Mouse (Mus musculus): ENCODE results near the gene Ddx54. TPM values are rescaled to one million over a fixed set of nuclear protein-coding genes. Genes with fewer than 3 reads are reported as not detected.

Ddx54 gene
- total and polyA plus RNA-seq, 3 experiments, result 63.7 to 91.8 (median 83.6) TPM

DNA sequence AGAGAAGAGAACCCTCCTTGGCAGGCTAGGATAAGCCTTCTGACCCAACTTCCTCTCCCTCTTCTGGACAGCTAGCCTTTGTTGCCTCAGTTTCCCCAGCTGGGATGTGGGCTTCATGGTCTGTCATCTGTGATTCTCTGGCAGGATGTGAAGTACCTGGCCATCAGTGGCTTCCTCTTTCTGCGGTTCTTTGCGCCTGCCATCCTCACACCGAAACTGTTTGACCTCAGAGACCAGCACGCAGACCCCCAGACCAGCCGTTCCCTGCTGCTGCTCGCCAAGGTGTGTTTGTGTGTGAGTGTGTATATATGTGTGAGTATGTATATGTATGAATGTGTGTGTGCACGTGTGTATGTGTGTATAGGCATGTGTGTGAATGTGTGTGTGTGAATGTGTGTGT lies 57.6 kb downstream of the Ddx54 start:
- Histone ChIP-seq H3K36me3 (replicated peaks in 1 of 2; ENCODE audit: control insufficient read depth in 1 of 2, insufficient read depth in 1 of 2, low read length in 1 of 2) (peaks cover 28 to 87% of the 10 kb centered on the region in 2 experiments), H3K9ac (ENCODE audit: insufficient read depth, low read depth) (no peak overlapping the region), H3K27ac (ENCODE audit: insufficient read depth, low read depth) (no peak overlapping the region), H3K27me3 (replicated peaks) (no peaks in the 10 kb centered on the region), H3K79me2 (replicated peaks; ENCODE audit: control insufficient read depth, extremely low read depth, insufficient read depth, poor library complexity, severe bottlenecking) (no peaks in the 10 kb centered on the region), H3K4me2 (ENCODE audit: insufficient read depth, low read depth, poor library complexity, severe bottlenecking) (no peak overlapping the region), H3K9me3 (replicated peaks; ENCODE audit: low read length) (no peaks in the 10 kb centered on the region), H3K4me1 (ENCODE audit: control insufficient read depth in 1 of 2, insufficient read depth in 2 of 2) (peaks cover 4 to 35% of the 10 kb centered on the region in 2 experiments; a peak in 2 of 4 replicates), H3K4me3 (replicated peaks in 1 of 3; ENCODE audit: low read depth in 2 of 3, low read length in 2 of 3, poor library complexity in 1 of 3) (no peak overlapping the region)
- in situ Hi-C loops (cut with MboI; ENCODE audit: low pct_ligation_motif_present, low pct_unique_long_range_greater_than_20kb, low sequenced_read_pairs) (no loop called here), dilution Hi-C loops (cut with MboI; ENCODE audit: extremely low pct_ligation_motif_present, extremely low pct_unique_long_range_greater_than_20kb, low sequenced_read_pairs) (no loop called here)
- no peak for TF ChIP-seq RAD21 (IDR thresholded peaks at IDR 0.05; ENCODE audit: low read depth, low read length)
- no peak for TF ChIP-seq MAZ (IDR thresholded peaks at IDR 0.05; ENCODE audit: low read depth, low read length)
- no peak for TF ChIP-seq BHLHE40 (IDR thresholded peaks at IDR 0.05; ENCODE audit: low read depth, low read length)
- TF ChIP-seq ZC3H11A (IDR thresholded peaks at IDR 0.05; ENCODE audit: low read depth, low read length), result no peak
- TF ChIP-seq IRF4 (IDR thresholded peaks at IDR 0.05; ENCODE audit: low read depth, low read length), result no peak
- TF ChIP-seq TBP (conservative IDR thresholded peaks at IDR 0.05; ENCODE audit: low read depth, low read length), result no peak
- no peak for TF ChIP-seq ZMIZ1 (IDR thresholded peaks at IDR 0.05; ENCODE audit: low read depth, low read length)
- no peak for TF ChIP-seq EP300 (IDR thresholded peaks at IDR 0.05; ENCODE audit: low read length)
- no peak for TF ChIP-seq JUND (conservative IDR thresholded peaks at IDR 0.05; ENCODE audit: low read depth, low read length)
- no peak for TF ChIP-seq CHD1 (IDR thresholded peaks at IDR 0.05; ENCODE audit: low read depth, low read length)
- no peak for TF ChIP-seq SIN3A (IDR thresholded peaks at IDR 0.05; ENCODE audit: low read length)
- no peak for TF ChIP-seq NELFE (IDR thresholded peaks at IDR 0.05; ENCODE audit: low read depth, low read length)
- TF ChIP-seq CTCF (conservative IDR thresholded peaks at IDR 0.05 in 1 of 2, IDR thresholded peaks at IDR 0.05 in 1 of 2; ENCODE audit: low read depth in 2 of 2, low read length in 2 of 2), result no peak
- TF ChIP-seq MEF2A (IDR thresholded peaks at IDR 0.05; ENCODE audit: borderline replicate concordance, low read depth, low read length), result no peak
- TF ChIP-seq USF2 (conservative IDR thresholded peaks at IDR 0.05; ENCODE audit: low read depth, low read length), result no peak
- TF ChIP-seq SMC3 (IDR thresholded peaks at IDR 0.05; ENCODE audit: low read depth, low read length), result no peak
- TF ChIP-seq TCF12 (IDR thresholded peaks at IDR 0.05; ENCODE audit: low read depth, low read length), result no peak
- TF ChIP-seq POLR2AphosphoS2 (IDR thresholded peaks at IDR 0.05; ENCODE audit: low read depth, low read length), result no peak
- no peak for TF ChIP-seq PAX5 (IDR thresholded peaks at IDR 0.05; ENCODE audit: low read length)
- no peak for DNase-seq (ENCODE audit: extremely low read depth)

GRCm38 (mm10) chr5:120671865-120672264 lies 59.3 kb downstream of the Ddx54 start:
- no peak for DNase-seq (ENCODE audit: extremely low read depth)
- peaks cover 6% of the 10 kb centered on the region for H3K9me3 ChIP-seq (replicated peaks; ENCODE audit: low read length)
- H3K4me1 ChIP-seq (ENCODE audit: control insufficient read depth in 1 of 2, insufficient read depth in 2 of 2), result peaks cover 4 to 29% of the 10 kb centered on the region in 2 experiments; a peak in 2 of 4 replicates
- H3K27ac ChIP-seq (ENCODE audit: insufficient read depth, low read depth), result no peak overlapping the region
- H3K4me2 ChIP-seq (ENCODE audit: insufficient read depth, low read depth, poor library complexity, severe bottlenecking), result no peak overlapping the region
- H3K36me3 ChIP-seq (replicated peaks in 1 of 2; ENCODE audit: control insufficient read depth in 1 of 2, insufficient read depth in 1 of 2, low read length in 1 of 2), result peaks cover 38 to 90% of the 10 kb centered on the region in 2 experiments
- TF ChIP-seq RCOR1 (conservative IDR thresholded peaks at IDR 0.05; ENCODE audit: low read depth, low read length) (no peak), EP300 (IDR thresholded peaks at IDR 0.05; ENCODE audit: low read length) (peak; percentile 62), UBTF (IDR thresholded peaks at IDR 0.05; ENCODE audit: low read depth, low read length) (no peak), ZNF384 (IDR thresholded peaks at IDR 0.05; ENCODE audit: low read depth, low read length) (no peak; the same call in 1 of the 2 replicates), KAT2A (IDR thresholded peaks at IDR 0.05; ENCODE audit: insufficient replicate concordance, low read length) (no peak), POLR2AphosphoS2 (IDR thresholded peaks at IDR 0.05; ENCODE audit: low read depth, low read length) (no peak), JUND (conservative IDR thresholded peaks at IDR 0.05; ENCODE audit: low read depth, low read length) (peak; percentile 84), ZC3H11A (IDR thresholded peaks at IDR 0.05; ENCODE audit: low read depth, low read length) (no peak), E2F4 (IDR thresholded peaks at IDR 0.05; ENCODE audit: insufficient replicate concordance, low read depth, low read length) (no peak), IRF4 (IDR thresholded peaks at IDR 0.05; ENCODE audit: low read depth, low read length) (peak; percentile 80), JUN (IDR thresholded peaks at IDR 0.05; ENCODE audit: insufficient read depth, low read depth, low read length) (peak; percentile 65), MAZ (IDR thresholded peaks at IDR 0.05; ENCODE audit: low read depth, low read length) (no peak), SIN3A (IDR thresholded peaks at IDR 0.05; ENCODE audit: low read length) (no peak), GABPA (IDR thresholded peaks at IDR 0.05; ENCODE audit: insufficient replicate concordance, low read depth, low read length) (no peak)
- in situ Hi-C loops (cut with MboI; ENCODE audit: low pct_ligation_motif_present, low pct_unique_long_range_greater_than_20kb, low sequenced_read_pairs) (no loop called here), dilution Hi-C loops (cut with MboI; ENCODE audit: extremely low pct_ligation_motif_present, extremely low pct_unique_long_range_greater_than_20kb, low sequenced_read_pairs) (no loop called here)
- H3K27me3 ChIP-seq (replicated peaks), result no peaks in the 10 kb centered on the region
- H3K9ac ChIP-seq (ENCODE audit: insufficient read depth, low read depth), result no peak overlapping the region
- no peak overlapping the region for H3K4me3 ChIP-seq (replicated peaks in 1 of 3; ENCODE audit: low read depth in 2 of 3, low read length in 2 of 3, poor library complexity in 1 of 3)
- H3K79me2 ChIP-seq (replicated peaks; ENCODE audit: control insufficient read depth, extremely low read depth, insufficient read depth, poor library complexity, severe bottlenecking), result no peaks in the 10 kb centered on the region

Data from CH12.LX (cell line).